Mouse (Mus musculus) splenic B cell, adult 2 months (primary cell): ENCODE results near the gene Glrx5.

ENCODE experiments used
- DNase-seq: peaks from one replicate; pipeline ENCODE4 v3.0.0-alpha.2; 2011; ENCODE audit warnings: low read depth, low spot score
- H3K27me3 ChIP-seq: 2 replicates; pipeline ENCODE4 v1.6.1; 2012; ENCODE audit warnings: mild to moderate bottlenecking, low read length, moderate library complexity, mixed read lengths; ENCODE audit not compliant: control insufficient read depth, poor library complexity, insufficient read depth, severe bottlenecking
- H3K36me3 ChIP-seq: 2 replicates; pipeline ENCODE4 v1.6.1; 2012; ENCODE audit warnings: mild to moderate bottlenecking, low read length, moderate library complexity, mixed read lengths; ENCODE audit not compliant: control insufficient read depth, poor library complexity, insufficient read depth, severe bottlenecking

The Glrx5 gene

DNA sequence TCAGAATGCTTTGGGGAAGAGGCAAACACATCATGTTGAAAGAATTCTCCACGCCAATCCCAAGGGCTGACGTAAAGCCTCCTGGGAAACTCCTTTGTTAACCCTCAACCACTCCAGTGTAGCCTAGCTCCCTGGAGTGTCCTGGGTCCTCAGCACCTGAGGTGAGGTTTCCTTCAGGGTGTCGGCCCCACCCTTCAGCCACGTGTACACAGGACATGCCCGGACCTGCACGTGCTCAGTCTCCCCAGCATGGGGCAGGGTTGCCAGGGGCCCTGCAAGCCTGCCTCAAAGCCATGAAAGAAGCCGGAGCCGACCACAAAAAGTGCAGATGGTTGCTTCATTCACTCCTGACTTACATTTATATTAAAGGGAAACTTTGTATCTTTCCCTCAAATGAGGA is 33.3 kb upstream of the Glrx5 start:
- no peak for DNase-seq
- H3K27me3 ChIP-seq = no peaks in the 10 kb centered on the region
- no peaks in the 10 kb centered on the region; the same call in 1 of the 2 replicates for H3K36me3 ChIP-seq

DNA sequence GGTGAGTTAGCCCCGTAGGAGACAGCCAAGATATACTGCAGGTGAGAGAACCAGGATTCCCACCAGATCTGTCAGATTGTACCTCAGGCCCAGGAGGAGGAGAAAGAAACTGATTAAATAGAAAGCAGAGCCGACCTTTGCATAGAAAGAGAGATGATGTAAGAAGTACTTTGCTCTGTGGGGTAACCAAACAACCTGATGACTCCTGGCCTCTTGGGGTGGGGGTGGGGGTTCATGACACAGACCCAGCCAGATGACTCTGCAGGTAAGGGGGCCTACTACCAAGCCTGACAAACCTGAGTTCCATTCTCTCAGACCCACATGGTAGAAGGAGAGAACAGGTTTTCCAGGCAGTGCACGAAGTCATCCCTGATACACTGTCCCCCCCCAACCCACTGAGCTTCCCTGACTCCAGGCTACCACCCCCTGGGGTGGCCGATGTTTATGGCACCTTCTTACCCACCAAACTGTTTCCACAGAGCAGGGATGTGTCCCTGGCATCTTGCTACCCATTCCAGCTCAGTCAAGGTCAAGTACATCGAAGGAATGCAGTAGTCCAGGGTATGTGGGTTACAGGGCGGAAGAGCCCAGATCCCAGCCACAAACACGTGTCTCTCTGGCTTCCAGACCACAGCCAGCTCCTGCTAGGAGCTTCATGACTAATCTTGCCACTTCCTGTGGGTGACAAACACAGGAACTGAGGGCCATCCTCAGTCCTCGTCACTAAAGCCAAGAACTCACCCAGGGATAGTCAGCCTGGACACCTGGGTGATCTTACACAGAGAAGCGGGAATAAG is 31.8 kb upstream of the Glrx5 start:
- Histone ChIP-seq H3K27me3 (no peaks in the 10 kb centered on the region), H3K36me3 (no peaks in the 10 kb centered on the region)
- no peak for DNase-seq

GRCm38 (mm10) chr12:105001317-105001716 is 31.2 kb upstream of the Glrx5 start:
- no peaks in the 10 kb centered on the region for H3K27me3 ChIP-seq
- no peaks in the 10 kb centered on the region for H3K36me3 ChIP-seq
- DNase-seq = no peak

- no peaks in the 10 kb centered on the region for H3K36me3 ChIP-seq
- no peaks in the 10 kb centered on the region for H3K27me3 ChIP-seq
- DNase-seq = no peak
These were observed 30.0 kb upstream of the Glrx5 start for GRCm38 (mm10) chr12:105002340-105003132.

GRCm38 (mm10) chr12:105003158-105003557 is 29.3 kb upstream of the Glrx5 start:
- H3K36me3 ChIP-seq = no peaks in the 10 kb centered on the region
- DNase-seq = no peak

DNA sequence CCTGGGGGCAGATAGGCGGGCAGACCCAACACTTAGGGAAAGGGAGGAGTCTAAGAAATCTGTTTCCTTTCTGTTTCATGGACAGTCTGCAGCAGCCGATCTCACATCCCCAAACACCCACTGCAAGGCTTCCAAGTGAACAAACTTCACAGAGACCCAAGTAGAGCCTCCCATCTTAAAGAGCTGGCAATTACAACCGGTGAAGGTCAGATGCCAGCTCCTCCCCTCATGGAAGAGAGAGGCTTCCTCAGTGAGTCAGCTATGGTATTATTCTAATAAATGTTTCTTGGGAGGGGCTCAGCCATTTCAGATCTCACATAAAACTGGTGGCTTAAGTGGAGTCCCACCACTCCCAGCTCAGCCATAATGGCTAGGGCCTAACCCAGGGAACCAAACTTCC is 28.8 kb upstream of the Glrx5 start:
- Histone ChIP-seq H3K27me3 (no peaks in the 10 kb centered on the region), H3K36me3 (no peaks in the 10 kb centered on the region)
- no peak for DNase-seq

More at GRCm38 (mm10) chr12:105003158-105003557, 29.3 kb upstream of the Glrx5 start:
- H3K27me3 ChIP-seq = no peaks in the 10 kb centered on the region

GRCm38 (mm10) chr12:105004956-105005714 is 27.4 kb upstream of the Glrx5 start:
- no peak for DNase-seq
- Histone ChIP-seq H3K27me3 (no peaks in the 10 kb centered on the region), H3K36me3 (no peaks in the 10 kb centered on the region)

- Histone ChIP-seq H3K27me3 (no peaks in the 10 kb centered on the region), H3K36me3 (no peaks in the 10 kb centered on the region)
- no peak for DNase-seq
These were observed 26.8 kb upstream of the Glrx5 start for GRCm38 (mm10) chr12:105005715-105005972.

DNA sequence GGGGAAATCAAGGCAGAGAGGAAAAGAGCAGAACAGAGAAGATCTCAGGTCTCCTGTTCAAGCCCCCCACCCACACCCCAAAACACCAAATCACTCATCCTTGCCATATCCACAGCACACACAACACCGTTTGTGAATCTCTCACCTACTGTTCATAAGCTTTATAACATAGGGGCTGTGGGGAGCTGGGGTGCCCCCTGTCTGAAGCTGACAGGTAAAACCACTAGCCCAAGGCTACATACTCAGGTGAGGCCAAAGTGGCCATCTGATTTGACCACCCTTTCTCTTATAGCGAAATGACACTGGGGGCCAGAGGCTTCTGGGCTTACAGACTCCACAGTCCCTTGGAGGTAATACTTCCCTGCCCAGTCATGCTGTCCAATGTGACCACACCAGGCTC is 24.3 kb upstream of the Glrx5 start:
- Histone ChIP-seq H3K27me3 (no peaks in the 10 kb centered on the region), H3K36me3 (no peaks in the 10 kb centered on the region)
- no peak for DNase-seq

DNA sequence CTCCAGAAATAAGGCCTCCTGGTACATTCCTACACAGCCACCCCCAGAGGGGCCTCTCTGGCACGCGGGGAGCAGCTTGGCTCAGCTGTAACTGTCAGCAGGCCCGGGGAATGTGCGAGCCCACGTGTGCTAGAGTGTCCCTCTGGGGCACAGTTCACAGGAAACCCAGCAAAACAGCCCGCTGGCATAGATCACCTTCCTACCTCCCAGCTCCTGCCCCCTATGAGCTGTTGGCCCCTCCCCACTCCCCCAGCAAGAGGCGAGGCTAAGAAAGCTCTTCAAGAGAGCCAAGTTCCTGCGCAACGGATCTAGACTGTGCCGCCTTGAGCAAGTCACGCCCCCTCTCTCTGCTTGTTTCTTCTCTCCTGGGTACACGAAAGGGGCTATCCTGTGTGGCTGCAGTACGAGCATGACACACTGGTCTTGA is 23.7 kb upstream of the Glrx5 start:
- Histone ChIP-seq H3K27me3 (no peaks in the 10 kb centered on the region), H3K36me3 (no peaks in the 10 kb centered on the region)
- peak; percentile 79 for DNase-seq

GRCm38 (mm10) chr12:105009370-105010212 is 22.9 kb upstream of the Glrx5 start, which contains the start of gene Syne3:
Syne3 (minus strand) TSS chr12:105009809.
- H3K27me3 ChIP-seq = no peaks in the 10 kb centered on the region
- peak; percentile 84 for DNase-seq

GRCm38 (mm10) chr12:105010213-105010790 is 22.2 kb upstream of the Glrx5 start:
- DNase-seq = peak; percentile 65
- Histone ChIP-seq H3K27me3 (no peaks in the 10 kb centered on the region), H3K36me3 (no peaks in the 10 kb centered on the region)

More at GRCm38 (mm10) chr12:105009370-105010212, 22.9 kb upstream of the Glrx5 start, which contains the start of gene Syne3:
- H3K36me3 ChIP-seq = no peaks in the 10 kb centered on the region

GRCm38 (mm10) chr12:105011589-105011988 is 20.9 kb upstream of the Glrx5 start:
- DNase-seq = no peak
- Histone ChIP-seq H3K27me3 (no peaks in the 10 kb centered on the region), H3K36me3 (no peaks in the 10 kb centered on the region)

GRCm38 (mm10) chr12:105012314-105012713 is 20.2 kb upstream of the Glrx5 start:
- Histone ChIP-seq H3K27me3 (no peaks in the 10 kb centered on the region), H3K36me3 (no peaks in the 10 kb centered on the region)
- no peak for DNase-seq
